Mouse (Mus musculus) granulocyte monocyte progenitor cell, adult 5-6 weeks (primary cell): Measurements from ENCODE around the gene Prrx2. TPM values are rescaled to one million over a fixed set of nuclear protein-coding genes. Genes with fewer than 3 reads are reported as not detected.

ENCODE experiments used
- ATAC-seq: replicated peaks from 2 replicates; pipeline ENCODE4 v1.8.0; 2016; ENCODE audit warnings: mild to moderate bottlenecking, moderate TSS enrichment, inconsistent platforms; ENCODE audit not compliant: poor library complexity, severe bottlenecking
- total RNA-seq, 2 experiments: library from RNA; stranded (forward) in 1 of 2; stranded (reverse) in 1 of 2; fragments of 200-712, 200-1000 nt in 1 of 2; fragments of >200 nt in 1 of 2; fragmentation: Nextera tagmentation in 1 of 2; gene quantifications; 2 replicates each; pipeline ENCODE4 v1.2.3; 2014 to 2017

Gene Prrx2
- total RNA-seq, 2 experiments from 2014 or later, result not detected

DNA sequence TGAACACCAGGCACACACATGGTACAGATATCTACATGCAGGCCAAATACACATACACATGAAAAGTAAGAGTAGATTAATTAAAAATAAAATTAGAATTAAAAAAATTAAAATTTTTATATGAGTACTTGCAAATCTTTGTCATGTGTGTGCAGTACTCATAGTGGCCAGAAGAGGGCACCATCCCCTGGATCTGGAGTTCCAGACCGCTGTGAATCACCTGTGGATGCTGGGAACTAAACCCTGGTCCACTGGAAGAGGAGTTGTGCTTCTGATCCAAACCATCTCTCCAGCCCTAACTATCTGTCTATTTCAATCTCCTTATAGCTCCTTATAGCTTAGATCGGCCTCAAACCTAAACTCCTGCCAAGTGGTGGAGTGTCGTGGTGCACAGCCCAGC, 13.7 kb upstream of the Prrx2 start:
- no peak for ATAC-seq

DNA sequence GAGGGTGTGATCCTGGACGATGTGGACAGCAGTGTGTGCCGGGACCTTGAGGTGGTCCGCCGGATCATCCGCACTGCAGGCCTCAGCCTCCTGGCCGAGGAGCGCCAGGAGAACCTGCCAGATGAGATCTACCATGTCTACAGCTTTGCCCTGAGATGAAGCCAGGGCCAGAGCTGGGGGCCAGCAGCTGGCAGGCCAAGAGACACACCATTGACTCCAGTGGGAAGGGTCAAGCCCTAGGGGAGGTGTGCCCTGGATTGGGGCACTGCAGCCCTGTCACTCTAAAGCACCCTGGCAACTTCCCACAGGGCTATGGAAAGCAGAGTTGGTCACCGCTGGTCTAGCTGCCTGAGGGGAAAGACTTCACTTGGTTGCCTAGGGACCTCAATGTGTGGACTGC, 12.3 kb upstream of the Prrx2 start:
- no peak for ATAC-seq

DNA sequence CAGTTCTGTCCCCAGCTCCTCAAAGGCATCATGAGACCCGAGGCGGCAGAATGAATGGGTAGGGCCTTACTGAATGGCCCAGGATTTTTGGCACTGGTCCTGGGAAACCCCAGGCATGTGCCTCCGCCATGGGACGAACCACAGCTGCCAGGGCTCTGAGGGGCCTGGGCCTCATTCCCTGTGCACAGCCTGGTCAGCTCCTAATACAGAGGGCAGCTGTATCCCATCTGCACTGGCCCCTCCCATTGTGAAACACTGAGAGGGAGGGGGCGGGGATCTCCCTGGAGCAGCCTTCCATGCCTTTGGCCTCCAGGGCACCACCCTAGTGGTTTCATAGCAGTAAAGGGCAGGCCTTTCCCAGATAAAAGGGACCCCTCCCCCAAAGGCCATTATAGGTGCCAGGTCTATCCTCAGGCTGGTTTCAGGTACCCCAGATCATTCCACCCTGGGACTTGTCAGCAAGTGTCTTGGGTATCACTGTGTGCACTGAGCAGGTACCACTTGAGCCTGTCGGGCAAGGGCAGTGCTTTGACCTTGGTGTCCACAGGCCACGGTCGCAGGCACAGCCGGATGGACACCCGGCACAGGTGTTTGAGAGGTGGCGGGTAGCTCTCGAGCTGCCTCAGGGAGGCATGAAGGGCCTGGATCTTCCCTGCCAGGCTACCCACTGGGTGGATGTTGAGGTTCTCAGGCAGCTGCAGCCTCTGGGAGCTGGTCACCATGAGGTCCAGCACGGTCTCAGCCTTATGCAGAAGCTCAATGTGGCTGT, 11.2 kb upstream of the Prrx2 start:
- no peak for ATAC-seq

DNA sequence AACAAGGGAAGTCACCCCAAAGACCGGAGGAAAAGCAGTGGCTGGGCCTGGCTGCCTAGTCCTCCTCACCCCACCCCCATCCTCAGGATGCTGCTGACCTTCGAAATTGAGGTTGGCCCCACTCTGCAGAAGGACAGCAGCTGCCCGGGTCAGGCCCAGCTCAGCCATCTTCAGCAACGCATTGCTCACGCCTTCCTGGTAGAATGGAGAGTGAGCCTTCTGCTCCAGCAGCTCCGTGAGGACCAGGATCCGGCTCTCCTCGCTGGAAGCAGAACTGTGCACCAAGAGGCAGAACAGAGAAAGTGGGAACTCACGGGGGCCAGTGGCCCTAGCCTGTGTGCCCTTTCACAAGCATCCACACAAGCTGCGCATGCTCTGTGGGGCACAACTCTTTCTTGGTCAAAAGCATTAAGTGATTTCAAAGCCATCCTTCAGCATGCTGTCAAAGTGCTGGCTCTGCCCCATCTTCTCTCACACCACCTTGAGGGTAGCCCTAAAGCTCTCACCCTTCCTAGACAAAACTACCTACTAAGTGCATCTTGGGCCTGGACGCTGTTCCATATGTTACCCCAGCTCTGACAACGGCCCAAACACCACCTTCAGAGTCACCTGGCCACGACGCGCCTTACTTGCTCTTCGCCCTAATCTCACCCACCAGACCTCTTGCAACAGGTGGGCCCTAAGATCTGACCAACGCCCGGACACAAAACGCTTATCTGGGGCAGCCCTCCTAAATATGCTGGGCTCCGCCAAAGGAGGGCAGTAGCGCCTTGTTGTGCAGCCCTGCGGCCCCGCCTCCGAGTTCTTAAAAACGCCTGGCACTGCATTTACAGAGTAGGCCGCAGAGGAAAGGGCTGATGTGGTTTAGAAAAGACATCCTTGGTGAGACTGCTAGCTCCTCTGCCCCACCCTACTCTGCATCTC, 7.7 kb upstream of the Prrx2 start:
- peak; percentile 38 for ATAC-seq

DNA sequence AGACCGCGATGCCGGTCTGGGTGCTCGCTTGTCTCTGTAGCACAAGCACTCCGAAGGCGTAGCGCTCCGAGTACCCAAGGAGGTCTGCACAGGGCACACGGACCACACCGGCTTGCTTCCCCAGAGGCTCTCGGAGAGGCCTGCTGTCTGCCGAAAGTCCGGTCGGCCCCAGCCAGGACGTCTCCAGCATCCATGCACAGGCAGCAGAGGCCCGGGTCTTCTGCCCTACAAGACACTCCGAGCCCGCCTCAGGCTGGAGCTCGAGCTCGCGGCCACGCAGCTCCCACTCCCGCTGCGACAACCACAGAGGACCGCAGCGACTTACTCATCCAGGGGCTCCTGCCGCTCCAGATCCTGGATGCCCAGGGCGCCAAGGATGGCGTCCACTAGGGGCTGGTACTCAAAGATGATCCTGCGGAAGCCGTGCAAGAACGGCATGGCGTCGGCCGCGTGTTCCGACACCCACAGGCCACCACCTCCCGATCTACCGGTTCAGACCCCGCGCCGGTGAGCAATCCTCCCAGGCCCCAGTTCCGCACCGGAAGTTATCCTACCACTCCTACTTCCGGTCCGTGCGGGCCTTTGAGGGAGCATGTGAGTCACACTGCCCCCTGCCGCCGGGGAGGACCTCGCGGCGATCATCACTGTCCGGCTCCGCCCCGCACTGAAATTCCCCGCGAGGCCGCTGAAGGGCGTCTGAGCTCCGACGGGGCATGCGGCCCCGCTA, 6.9 kb upstream of the Prrx2 start:
- peak; percentile 89 for ATAC-seq

DNA sequence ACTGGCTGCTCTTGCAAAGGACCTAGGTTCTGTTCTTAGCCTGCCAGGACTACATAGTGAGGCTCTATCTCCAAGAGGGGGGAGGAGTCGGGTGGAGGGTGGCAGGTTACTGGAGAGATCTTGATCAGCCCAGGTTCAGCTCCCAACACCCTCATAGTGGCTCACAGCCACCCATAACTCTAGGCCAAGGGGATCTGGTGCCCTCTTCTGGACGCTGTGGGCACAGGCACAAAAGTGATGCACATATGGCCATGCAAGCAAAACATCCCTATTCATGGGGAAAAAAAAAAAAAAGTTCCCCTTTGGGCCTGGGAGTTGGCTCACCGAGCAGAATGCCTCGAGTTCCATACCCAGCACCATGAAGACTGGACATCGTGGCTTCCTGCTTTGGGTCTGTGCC, 5.5 kb upstream of the Prrx2 start:
- peak; percentile 23; the same call in 1 of the 2 replicates for ATAC-seq

DNA sequence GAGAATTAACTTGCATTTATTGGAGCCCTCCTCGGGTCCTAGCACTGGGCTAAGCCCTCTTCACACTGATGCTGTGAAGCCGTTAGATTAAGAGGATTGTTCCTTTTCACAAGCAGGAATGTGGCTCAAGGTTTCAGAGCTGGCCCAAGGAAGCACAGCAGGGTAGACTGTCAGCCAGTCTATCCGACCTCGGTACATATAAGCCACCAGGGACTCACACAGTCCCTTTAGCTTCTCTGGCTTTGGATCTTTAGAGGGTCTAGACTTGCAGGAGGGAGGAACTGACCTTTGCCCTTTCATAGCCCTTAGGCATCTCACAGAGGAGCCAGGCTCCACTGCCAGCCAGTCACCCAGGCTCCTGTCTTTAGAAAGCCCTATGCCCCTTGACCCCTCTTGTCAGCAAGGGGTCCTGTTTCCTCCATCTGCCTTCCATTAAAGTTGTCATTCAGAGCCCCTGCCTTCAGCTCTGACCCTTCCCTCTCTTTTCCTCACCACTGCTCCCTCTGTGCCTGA, 4.4 kb upstream of the Prrx2 start, which contains the start of gene Asb6:
Gene Asb6, minus strand, starts transcription at position 51 of the 513 bp plus-strand sequence.
- no peak for ATAC-seq

DNA sequence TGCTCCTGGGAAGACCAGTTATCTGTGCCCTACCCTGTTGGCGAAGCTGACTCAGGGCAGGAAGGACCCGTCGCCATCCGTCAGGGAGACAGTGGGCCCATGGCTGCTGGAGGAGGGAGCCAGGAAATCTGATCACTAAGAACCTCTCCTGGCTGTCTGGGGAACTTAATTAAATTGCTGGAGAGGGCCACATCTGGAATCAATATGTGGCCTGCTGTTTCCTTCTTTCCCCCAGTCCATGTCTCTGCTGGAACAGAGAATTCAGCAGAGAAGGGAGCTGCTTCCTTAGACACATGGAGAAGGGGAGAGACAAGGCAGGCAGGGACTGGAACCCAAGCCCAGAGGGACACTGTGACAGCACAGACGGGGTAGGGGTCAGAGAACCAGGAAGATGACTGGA, 1.1 kb upstream of the Prrx2 start:
- ATAC-seq, result no peak

DNA sequence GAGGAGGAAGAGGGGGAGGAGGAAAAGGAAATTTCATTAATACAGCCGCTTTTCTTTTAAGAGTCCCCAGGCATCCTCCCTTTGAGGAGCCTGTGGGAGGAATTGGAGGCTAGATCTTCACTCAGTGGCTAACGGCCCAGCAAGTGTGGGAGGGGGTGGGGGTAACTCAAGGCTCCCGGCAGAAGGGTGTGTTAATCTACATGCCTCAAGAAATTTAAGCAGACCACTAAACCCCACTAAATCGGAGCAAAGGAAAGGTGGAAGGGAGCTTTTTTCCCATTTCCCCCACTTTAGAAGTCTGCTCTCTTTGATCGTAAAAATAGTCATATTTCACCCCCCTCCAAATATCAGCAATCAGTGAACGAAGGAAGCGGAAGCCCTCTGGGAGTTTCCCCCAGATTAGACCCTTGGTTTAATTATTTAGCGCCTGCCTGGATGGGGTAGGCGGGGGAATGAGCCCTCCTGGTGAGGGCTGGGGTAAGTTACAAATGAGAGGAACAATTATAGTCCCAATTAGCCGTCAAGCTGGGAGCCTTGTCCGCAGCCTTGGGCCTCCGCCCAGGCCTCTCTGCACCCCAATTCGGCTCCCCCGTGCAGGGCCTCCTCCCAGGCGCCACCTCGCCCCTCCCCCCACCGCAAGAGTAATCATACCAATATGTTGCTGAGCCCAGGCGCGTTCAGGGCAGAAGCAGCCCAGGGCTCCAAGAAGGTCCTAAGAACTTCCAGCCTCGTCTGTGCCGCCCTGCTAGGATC, 1.6 kb downstream of the Prrx2 start:
- no peak for ATAC-seq

DNA sequence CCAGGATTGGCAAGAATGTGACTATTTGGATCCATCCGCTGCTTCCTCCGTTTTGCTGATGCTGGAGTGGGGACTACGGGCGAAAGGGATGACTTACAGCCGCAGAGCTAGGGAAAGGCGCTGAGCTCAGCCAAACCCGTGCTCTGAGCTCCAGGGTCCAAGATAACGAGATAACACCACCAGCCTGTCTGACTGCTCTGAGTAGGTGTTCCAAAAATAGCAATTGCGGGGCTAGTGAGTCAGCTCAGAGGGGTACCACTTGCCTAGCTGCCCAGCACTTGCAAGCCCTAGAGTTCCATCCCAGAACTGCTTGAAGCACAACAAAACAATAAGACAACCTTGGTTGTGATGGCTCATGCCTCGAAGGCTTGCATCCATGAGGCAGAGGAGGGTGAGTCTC, 7.8 kb downstream of the Prrx2 start:
- ATAC-seq, result no peak

DNA sequence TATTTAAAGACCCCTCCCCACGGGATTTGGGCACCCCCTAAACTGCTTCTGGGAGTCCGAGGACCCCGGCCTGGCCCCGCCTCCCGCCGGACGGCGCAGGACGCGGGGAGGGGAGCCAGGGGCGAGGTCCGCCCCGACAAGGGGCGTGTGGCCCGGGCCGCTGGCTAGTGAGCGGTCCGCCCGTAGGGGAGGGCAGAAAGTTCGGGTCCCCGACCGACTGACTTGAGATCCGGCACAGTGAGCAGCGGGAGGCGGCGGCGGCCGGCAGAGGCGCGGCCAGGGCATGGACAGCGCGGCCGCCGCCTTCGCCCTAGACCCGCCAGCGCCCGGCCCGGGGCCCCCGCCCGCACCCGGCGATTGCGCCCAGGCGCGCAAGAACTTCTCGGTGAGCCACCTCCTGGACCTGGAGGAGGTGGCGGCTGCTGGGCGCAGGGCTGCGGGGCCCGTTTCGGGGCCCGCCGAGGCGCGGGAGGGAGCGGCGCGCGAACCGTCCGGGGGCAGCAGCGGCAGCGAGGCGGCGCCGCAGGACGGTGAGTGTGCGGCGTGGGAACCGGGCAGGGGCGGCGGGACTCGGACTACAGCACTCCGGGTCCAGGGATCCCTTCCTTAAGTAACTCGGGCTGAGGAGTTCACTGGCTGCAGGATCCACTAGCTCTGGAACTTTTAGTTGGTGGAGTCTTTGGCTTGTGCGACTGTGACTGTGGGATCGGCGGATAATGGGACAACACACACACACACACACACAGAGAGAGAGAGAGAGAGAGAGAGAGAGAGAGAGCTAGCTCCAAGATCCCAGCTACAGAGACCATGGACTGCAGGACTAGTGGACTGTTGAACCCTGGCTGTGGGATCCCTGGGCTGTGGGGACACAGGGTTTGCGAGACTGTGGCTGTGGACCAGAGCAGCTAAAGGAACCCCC, 10.6 kb downstream of the Prrx2 start:
- ATAC-seq, result no peak

DNA sequence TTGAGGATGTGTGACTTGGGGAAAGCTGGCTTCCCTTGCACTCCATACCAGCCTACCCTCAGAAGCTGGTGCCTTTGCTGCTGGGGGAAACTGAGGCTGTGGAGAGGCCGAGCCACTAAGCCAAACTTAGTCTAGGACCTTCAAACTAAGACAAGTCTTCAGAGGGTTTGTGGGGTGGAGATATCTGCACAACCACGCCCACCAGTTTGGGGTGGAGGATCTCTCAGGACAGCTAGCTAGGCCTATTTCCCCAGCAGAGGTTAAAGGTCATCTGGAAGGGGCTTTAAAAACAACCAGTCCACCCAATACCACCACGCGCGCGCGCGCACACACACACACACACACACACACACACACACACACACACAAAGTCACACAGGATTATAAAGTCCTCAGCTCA, 11.5 kb downstream of the Prrx2 start:
- no peak for ATAC-seq

DNA sequence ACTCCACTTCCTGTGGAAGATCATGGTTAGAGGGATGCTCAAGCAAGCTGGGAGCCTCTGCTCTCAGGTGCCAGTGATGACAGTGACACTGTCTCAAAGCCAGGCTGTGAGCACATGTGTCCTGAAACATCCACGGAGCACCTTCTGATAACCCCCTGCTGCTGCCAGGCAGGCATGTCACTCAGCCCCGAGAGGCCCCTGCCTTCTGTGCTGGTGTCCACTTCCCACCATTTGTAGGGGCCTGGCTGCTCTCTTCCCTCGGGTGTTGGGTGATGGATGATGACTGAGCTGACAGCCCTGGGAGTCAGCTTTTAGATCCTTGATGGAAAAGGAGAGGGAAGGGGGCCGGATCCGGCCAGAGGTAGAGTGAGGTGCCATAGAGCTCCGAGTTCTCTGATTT, 12.0 kb downstream of the Prrx2 start:
- ATAC-seq, result no peak

DNA sequence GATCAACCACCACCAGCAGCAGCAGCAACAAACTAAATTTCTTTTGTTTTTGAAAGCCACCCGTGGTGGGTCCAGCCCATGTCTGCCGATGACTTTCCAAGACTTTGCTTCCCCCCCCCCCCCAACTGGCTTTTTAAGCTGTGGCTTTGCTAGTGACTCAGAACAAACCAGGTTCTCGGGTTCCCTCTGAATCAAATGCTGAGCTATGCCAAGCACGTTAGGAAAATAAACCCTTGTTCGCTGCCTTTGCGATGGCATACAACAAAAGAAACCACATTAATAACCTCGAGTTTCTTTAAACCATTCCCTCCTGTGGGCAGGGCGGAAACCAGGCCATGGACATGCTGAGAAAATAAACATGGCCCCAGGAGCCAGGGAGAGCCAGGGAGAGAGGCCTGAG, 13.4 kb downstream of the Prrx2 start:
- ATAC-seq, result no peak

DNA sequence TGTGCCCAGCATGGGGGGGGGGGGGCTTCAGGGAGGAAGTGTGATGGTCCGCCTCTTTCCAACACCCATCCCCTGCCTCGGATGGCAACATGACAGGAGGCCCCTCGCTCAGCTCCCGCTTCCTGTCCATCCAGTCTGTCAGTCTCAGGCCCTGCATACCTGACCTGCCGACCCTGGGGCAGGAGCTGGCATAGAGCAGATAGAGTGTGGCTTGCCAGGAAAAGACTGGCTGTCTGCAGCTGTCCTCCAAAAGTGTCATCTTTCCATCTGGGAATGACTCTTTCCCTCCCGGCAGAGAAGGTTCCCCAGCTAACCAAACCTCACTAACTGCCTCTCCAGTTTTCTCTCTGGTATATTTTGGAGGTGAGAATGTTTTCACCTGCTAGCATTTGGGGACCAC, 15.8 kb downstream of the Prrx2 start:
- no peak for ATAC-seq

DNA sequence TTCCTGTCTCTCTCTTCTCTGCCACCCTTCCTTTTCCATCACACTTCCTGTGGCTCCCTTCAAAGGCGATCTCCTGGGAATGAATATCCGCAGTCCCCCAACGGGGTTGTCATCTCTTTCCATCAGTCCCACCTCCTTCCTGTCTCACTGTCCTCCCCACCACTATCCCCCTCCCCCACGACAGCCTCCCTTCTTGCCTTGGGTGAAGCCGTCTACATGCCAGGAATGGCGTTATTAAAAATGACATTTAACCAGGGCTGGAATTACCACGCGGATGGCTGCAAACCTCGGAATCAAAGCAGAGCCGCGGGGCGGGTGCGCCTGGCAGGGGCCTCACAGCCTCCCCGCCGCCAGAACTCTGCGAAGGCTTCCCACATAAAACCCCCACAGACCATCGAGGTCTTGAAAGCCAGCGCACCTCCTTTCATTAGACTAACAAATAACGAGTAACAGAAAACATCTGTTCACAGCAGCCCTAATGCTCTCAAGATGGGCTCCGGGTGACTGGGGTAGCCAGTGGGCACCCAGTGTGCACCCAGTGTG, 18.1 kb downstream of the Prrx2 start:
- no peak for ATAC-seq

DNA sequence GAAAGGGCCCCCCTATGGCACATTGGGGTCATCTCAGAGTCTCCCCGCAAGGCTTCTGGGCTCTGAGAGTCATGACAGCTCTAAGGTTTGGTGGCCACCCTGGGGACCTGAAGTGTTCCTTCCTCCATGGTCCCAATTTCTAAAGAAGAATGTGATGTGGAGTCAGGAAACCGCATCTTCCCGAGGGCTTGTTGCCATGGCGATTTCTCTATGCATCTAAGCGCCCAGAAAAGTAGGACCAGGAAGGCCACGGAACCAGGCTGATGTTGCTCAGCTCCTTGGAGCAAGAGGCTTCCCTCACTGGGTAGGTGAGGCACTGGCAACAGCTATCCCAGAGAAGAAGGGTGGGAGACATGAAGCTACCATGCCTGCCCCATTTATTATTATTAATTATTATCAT, 22.3 kb downstream of the Prrx2 start:
- ATAC-seq, result no peak

DNA sequence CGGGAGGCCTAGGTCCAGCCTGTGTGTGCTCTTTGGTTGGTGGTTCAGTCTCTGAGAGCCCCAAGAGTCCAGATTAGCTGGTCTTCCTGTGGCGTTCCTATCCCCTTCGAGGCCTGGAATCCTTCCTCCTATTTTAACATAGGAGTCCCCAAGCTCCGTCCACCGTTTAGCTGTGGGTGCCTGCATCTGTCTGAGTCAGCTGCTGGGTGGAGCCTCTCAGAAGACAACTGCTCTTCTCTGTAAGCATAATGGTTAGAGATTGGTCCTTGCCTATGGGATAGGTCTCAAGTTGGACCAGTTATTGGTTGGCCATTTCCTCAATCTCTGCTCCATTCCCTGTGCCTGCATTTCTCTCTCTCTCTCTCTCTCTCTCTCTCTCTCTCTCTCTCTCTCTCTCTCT, 25.0 kb downstream of the Prrx2 start:
- ATAC-seq, result no peak

DNA sequence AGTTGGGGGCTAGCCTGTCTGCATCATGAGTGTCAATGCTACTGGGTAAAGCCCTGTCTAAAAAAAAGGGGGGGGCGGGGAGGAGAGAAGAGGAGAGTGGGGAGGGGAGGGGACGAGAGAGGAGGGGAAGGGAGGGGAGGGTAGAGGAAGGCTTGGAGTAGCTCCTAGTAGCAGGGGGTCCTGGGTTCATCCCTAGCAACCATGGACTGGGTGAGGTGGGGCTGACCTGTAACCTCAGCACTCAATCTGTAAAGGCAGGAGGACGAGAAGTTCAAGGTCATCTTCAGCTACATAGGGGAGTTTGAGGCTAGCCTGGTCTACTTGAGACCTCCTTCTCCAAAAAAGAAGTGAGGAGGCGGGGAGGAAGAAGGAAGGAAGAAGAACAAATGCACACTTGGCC, 27.3 kb downstream of the Prrx2 start:
- ATAC-seq, result no peak
